Mouse (Mus musculus): ENCODE results near the gene Rab40b. TPM values are rescaled to one million over a fixed set of nuclear protein-coding genes. Genes with fewer than 3 reads are reported as not detected.

The Rab40b gene
- polyA plus RNA-seq, 1 experiment from 2014 or later: 12.1 TPM

- no peak overlapping the region for H3K9ac ChIP-seq
- no peak for ATAC-seq (ENCODE audit: low FRiP score, low read depth)
- H3K4me2 ChIP-seq: no peak overlapping the region
- WGBS: 75% methylated on average over 3 of the region's 3 CpGs
- no peak overlapping the region for H3K27ac ChIP-seq (replicated peaks)
- no peaks in the 10 kb centered on the region for H3K36me3 ChIP-seq
- H3K4me1 ChIP-seq (replicated peaks): no peaks in the 10 kb centered on the region
- no peak overlapping the region for H3K4me3 ChIP-seq
- no peaks in the 10 kb centered on the region for H3K9me3 ChIP-seq
- no peaks in the 10 kb centered on the region for H3K27me3 ChIP-seq
Observed at GRCm38 (mm10) chr11:121407366-121408155, 19.5 kb upstream of the Rab40b start.

DNA sequence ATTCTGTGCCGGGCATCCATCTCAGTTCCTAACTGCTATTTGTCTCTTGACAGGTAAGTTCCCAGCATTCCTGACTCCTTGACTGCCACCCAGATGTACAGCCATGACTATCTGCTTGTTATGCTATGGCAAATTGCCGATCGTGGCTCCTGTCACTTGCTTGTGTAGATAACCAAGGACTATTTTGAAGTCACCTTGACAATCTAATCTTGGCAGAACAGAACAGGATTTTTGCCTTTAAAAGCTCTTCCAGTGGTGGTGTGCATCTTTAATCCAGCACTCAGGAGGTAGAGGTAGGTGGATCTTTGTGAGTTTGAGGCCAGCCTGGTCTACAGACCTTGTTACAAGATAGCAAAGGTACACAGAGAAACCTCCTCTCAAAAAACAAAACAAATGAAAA, 4.4 kb upstream of the Rab40b start:
- WGBS: 95% methylated on average over 3 of the region's 3 CpGs
- no peak for ATAC-seq (ENCODE audit: low FRiP score, low read depth)
- Histone ChIP-seq H3K27me3 (no peaks in the 10 kb centered on the region), H3K27ac (replicated peaks) (no peak overlapping the region), H3K36me3 (no peaks in the 10 kb centered on the region), H3K9me3 (no peaks in the 10 kb centered on the region), H3K4me3 (no peak overlapping the region), H3K9ac (no peak overlapping the region), H3K4me1 (replicated peaks) (peaks cover 10% of the 10 kb centered on the region), H3K4me2 (no peak overlapping the region)

- H3K4me3 ChIP-seq: no peak overlapping the region
- no peaks in the 10 kb centered on the region for H3K9me3 ChIP-seq
- no peaks in the 10 kb centered on the region for H3K27me3 ChIP-seq
- WGBS: 71% methylated on average over 3 of the region's 3 CpGs
- H3K9ac ChIP-seq: no peak overlapping the region
- H3K27ac ChIP-seq (replicated peaks): no peak overlapping the region
- H3K4me1 ChIP-seq (replicated peaks): peaks cover 17% of the 10 kb centered on the region
- no peaks in the 10 kb centered on the region for H3K36me3 ChIP-seq
- H3K4me2 ChIP-seq: no peak overlapping the region
- no peak for ATAC-seq (ENCODE audit: low FRiP score, low read depth)
Observed at GRCm38 (mm10) chr11:121390793-121391192, 2.7 kb upstream of the Rab40b start.

DNA sequence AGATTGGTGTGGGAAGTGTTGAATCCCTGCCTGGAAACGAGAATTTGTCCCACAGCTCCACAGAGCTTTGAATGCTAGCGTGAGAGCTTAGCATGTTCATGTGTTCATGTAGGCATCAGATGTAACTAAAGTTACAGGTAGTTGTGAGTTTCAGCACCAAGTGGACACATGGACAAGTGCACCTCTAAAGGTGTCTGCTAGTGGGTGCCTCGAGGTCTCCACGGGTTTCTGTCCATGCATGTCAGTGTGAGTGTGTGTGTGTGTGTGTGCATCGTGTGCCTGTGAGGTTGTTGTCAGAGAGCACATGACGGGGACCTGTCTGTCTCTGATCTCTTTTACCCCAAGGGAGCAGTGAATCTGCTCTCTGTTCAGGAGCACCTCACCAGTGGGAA, 499 bp upstream of the Rab40b start:
- 8% methylated on average over 6 of the region's 6 CpGs for WGBS
- peak overlapping the region; percentile 71 for H3K4me3 ChIP-seq
- ATAC-seq (ENCODE audit: low FRiP score, low read depth): no peak

GRCm38 (mm10) chr11:121380294-121380693, 7.8 kb downstream of the Rab40b start:
- H3K9me3 ChIP-seq: no peaks in the 10 kb centered on the region
- WGBS: 12% methylated on average over 6 of the region's 6 CpGs

More for the DNA sequence above, 499 bp upstream of the Rab40b start:
- no peaks in the 10 kb centered on the region for H3K27me3 ChIP-seq
- no peak overlapping the region for H3K9ac ChIP-seq
- H3K4me2 ChIP-seq: peak overlapping the region; percentile 79
- peaks cover 17% of the 10 kb centered on the region for H3K4me1 ChIP-seq (replicated peaks)
- no peaks in the 10 kb centered on the region for H3K36me3 ChIP-seq
- H3K27ac ChIP-seq (replicated peaks): no peak overlapping the region
- no peaks in the 10 kb centered on the region for H3K9me3 ChIP-seq

GRCm38 (mm10) chr11:121378644-121379043, 9.4 kb downstream of the Rab40b start:
- H3K27me3 ChIP-seq: no peaks in the 10 kb centered on the region
- H3K4me2 ChIP-seq: no peak overlapping the region
- no peak for ATAC-seq (ENCODE audit: low FRiP score, low read depth)
- H3K27ac ChIP-seq (replicated peaks): no peak overlapping the region
- H3K4me3 ChIP-seq: no peak overlapping the region
- H3K36me3 ChIP-seq: no peaks in the 10 kb centered on the region
- no peak overlapping the region for H3K9ac ChIP-seq
- H3K9me3 ChIP-seq: no peaks in the 10 kb centered on the region
- no peaks in the 10 kb centered on the region for H3K4me1 ChIP-seq (replicated peaks)

More at GRCm38 (mm10) chr11:121380294-121380693, 7.8 kb downstream of the Rab40b start:
- no peak overlapping the region for H3K9ac ChIP-seq
- H3K4me1 ChIP-seq (replicated peaks): no peaks in the 10 kb centered on the region
- H3K36me3 ChIP-seq: no peaks in the 10 kb centered on the region
- no peaks in the 10 kb centered on the region for H3K27me3 ChIP-seq
- H3K4me3 ChIP-seq: no peak overlapping the region
- H3K4me2 ChIP-seq: no peak overlapping the region
- H3K27ac ChIP-seq (replicated peaks): no peak overlapping the region
- no peak for ATAC-seq (ENCODE audit: low FRiP score, low read depth)

GRCm38 (mm10) chr11:121373305-121373704, 14.7 kb downstream of the Rab40b start:
- H3K4me2 ChIP-seq: no peak overlapping the region
- H3K4me3 ChIP-seq: no peak overlapping the region
- no peak for ATAC-seq (ENCODE audit: low FRiP score, low read depth)
- 82% methylated on average over 6 of the region's 6 CpGs for WGBS
- no peaks in the 10 kb centered on the region for H3K9me3 ChIP-seq
- H3K36me3 ChIP-seq: no peaks in the 10 kb centered on the region
- no peaks in the 10 kb centered on the region for H3K27me3 ChIP-seq
- H3K9ac ChIP-seq: no peak overlapping the region
- H3K27ac ChIP-seq (replicated peaks): no peak overlapping the region
- no peaks in the 10 kb centered on the region for H3K4me1 ChIP-seq (replicated peaks)

DNA sequence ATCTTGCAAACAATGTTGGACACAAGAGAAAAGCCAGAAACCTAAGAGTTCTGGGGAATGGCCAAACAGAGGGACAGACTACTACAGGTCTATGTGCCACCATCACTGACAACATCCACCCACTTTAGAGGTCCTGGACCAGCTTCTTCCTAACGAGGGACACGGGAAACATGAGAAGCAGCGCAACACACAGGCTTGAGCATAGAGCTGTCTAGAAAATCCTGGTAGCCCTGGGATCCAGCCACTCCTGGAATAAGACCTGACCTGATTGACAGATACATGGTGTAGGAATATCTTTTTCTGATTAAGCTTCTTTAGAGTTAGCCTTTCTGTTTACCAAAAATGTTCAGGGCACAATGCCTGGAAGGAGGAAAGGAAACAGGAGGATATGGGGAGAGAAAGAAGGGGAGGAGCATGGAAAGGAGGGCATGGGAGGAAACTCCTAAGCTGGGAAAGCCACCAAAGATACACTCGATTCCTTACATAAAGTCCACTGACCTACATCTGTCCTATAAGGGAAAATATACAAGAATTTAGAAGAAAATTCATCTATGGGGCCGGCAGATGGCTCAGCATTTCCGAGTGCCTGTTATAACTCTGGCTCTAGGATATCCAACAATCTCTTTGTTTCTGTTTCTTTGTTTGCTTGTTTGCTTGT, 17.6 kb downstream of the Rab40b start:
- H3K4me3 ChIP-seq: no peak overlapping the region
- no peak overlapping the region for H3K27ac ChIP-seq (replicated peaks)
- no peak overlapping the region for H3K4me2 ChIP-seq
- H3K27me3 ChIP-seq: no peaks in the 10 kb centered on the region
- ATAC-seq (ENCODE audit: low FRiP score, low read depth): no peak
- no peaks in the 10 kb centered on the region for H3K4me1 ChIP-seq (replicated peaks)
- H3K9ac ChIP-seq: no peak overlapping the region
- no peaks in the 10 kb centered on the region for H3K36me3 ChIP-seq
- 87% methylated on average over 6 of the region's 6 CpGs for WGBS
- H3K9me3 ChIP-seq: no peaks in the 10 kb centered on the region

DNA sequence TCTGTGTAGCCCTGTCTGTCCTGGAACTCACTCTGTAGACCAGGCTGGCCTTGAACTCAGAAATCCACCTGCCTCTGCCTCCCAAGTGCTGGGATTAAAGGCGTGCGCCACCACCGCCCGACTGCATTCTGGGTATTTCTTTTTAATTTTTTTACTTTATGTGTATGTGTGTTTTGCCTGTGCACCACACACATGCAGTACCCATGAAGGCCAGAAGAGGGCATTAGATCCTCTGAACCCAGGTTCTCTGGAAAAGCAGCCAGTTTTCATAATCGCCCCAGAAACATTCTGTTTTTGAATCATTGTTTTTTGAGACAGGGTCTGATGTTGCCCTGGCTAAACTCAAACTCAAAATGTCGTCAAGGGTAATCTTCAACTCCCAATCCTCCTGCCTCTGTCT, 18.4 kb downstream of the Rab40b start:
- Histone ChIP-seq H3K9me3 (no peaks in the 10 kb centered on the region), H3K27me3 (no peaks in the 10 kb centered on the region), H3K4me1 (replicated peaks) (no peaks in the 10 kb centered on the region), H3K4me2 (no peak overlapping the region), H3K4me3 (no peak overlapping the region), H3K27ac (replicated peaks) (no peak overlapping the region), H3K9ac (no peak overlapping the region), H3K36me3 (no peaks in the 10 kb centered on the region)
- 60% methylated on average over 6 of the region's 6 CpGs for WGBS
- ATAC-seq (ENCODE audit: low FRiP score, low read depth): no peak

DNA sequence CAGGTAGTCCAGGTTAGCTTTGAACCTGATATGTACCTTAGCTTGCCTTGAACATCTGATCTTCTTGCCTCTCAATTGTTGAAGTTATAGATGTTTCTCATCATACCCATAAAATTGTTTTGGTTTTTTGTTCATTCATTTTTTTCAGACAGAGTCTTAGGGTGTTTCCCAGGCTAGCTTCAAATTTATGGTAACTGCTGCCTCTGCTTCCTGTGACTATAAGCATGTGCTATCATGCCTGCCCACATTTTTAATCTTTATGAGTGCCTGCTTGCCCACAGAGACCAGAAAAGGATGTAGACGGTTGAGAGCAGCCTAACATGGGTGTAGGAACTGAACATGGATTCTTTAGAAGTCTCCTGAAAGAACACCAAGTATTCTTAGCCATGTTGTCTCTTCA, 19.3 kb downstream of the Rab40b start:
- no peak for ATAC-seq (ENCODE audit: low FRiP score, low read depth)
- Histone ChIP-seq H3K4me1 (replicated peaks) (no peaks in the 10 kb centered on the region), H3K4me3 (no peak overlapping the region), H3K9ac (no peak overlapping the region), H3K27me3 (no peaks in the 10 kb centered on the region), H3K9me3 (no peaks in the 10 kb centered on the region), H3K4me2 (no peak overlapping the region), H3K27ac (replicated peaks) (no peak overlapping the region), H3K36me3 (no peaks in the 10 kb centered on the region)
- WGBS: 76% methylated on average over 1 of the region's 1 CpGs

DNA sequence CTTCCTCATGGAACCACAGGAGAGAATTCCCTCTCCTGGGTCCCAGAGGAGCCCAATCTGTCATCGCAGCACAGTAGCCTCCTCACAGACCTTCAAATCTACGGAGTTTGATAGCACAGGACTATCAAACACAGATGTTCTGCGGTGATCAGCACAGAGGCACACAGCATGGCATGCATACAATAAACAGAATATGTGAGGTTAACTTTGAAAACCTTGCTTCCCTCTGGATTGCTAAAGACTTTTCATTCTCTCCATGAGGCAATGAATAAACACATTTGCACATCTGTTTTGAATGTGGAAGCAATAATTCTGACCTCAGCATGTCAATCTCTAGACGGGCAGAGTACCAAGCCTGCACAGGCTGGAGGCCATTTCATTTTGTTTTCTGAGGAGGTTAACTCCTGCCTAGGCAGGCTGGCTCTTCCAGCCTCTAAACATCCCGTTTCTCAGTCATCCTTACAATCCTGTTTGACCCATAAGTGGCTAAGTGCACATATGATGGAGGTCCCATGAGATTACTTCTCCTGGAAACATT, 20.8 kb downstream of the Rab40b start:
- 66% methylated on average over 5 of the region's 5 CpGs for WGBS
- Histone ChIP-seq H3K9ac (no peak overlapping the region), H3K4me2 (no peak overlapping the region), H3K9me3 (no peaks in the 10 kb centered on the region), H3K4me3 (no peak overlapping the region), H3K27me3 (no peaks in the 10 kb centered on the region), H3K36me3 (no peaks in the 10 kb centered on the region), H3K27ac (replicated peaks) (no peak overlapping the region), H3K4me1 (replicated peaks) (no peaks in the 10 kb centered on the region)
- ATAC-seq (ENCODE audit: low FRiP score, low read depth): no peak

DNA sequence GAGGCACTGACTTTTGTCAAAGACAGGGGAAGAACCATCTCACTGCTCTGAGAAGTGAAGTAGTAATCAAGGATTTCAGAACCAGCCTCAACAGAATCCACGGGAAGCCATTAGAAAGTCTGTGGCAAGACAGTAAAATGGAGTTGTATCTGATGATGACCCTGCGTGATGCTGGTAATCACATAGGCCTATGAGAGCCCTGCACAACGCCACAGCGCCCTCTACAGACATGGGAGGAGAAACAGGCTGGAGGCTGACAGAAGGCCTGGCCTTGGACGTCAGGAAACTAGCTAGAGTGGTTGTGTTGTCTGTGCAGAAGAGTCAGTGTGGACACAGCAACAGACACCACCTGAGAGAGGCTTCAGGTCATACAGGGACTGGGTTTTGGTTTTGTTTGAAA, 25.8 kb downstream of the Rab40b start:
- Histone ChIP-seq H3K4me3 (no peak overlapping the region), H3K27ac (replicated peaks) (no peak overlapping the region), H3K9ac (no peak overlapping the region), H3K4me1 (replicated peaks) (no peaks in the 10 kb centered on the region), H3K9me3 (no peaks in the 10 kb centered on the region), H3K4me2 (no peak overlapping the region), H3K36me3 (no peaks in the 10 kb centered on the region), H3K27me3 (no peaks in the 10 kb centered on the region)
- WGBS: 34% methylated on average over 5 of the region's 5 CpGs
- ATAC-seq (ENCODE audit: low FRiP score, low read depth): no peak
